Mouse (Mus musculus) frontal cortex, adult (tissue): Measurements from ENCODE around the gene Armh3.
A peak's percentile ranks its signal among the peaks of the same experiment; 100 is the strongest.

ENCODE experiments used
- ATAC-seq: cut with Nextera tagmentation; 2 replicates; pipeline ENCODE4 v1.9.2; 2017; ENCODE audit warnings: mild to moderate bottlenecking, moderate library complexity, mixed read lengths; ENCODE audit not compliant: low TSS enrichment

The Armh3 gene

GRCm38 (mm10) chr19:45789888-45790874 lies 208.1 kb downstream of the Armh3 start:
- no peak for ATAC-seq

- no peak for ATAC-seq
These were observed 208.9 kb downstream of the Armh3 start for GRCm38 (mm10) chr19:45789365-45789764.

- no peak for ATAC-seq
These were observed 210.0 kb downstream of the Armh3 start for GRCm38 (mm10) chr19:45788337-45788736.

- no peak for ATAC-seq
These were observed 210.8 kb downstream of the Armh3 start for GRCm38 (mm10) chr19:45787450-45787849.

GRCm38 (mm10) chr19:45785470-45785869 lies 212.8 kb downstream of the Armh3 start:
- no peak for ATAC-seq

- no peak for ATAC-seq
These were observed 214.2 kb downstream of the Armh3 start for GRCm38 (mm10) chr19:45783933-45784576.

DNA sequence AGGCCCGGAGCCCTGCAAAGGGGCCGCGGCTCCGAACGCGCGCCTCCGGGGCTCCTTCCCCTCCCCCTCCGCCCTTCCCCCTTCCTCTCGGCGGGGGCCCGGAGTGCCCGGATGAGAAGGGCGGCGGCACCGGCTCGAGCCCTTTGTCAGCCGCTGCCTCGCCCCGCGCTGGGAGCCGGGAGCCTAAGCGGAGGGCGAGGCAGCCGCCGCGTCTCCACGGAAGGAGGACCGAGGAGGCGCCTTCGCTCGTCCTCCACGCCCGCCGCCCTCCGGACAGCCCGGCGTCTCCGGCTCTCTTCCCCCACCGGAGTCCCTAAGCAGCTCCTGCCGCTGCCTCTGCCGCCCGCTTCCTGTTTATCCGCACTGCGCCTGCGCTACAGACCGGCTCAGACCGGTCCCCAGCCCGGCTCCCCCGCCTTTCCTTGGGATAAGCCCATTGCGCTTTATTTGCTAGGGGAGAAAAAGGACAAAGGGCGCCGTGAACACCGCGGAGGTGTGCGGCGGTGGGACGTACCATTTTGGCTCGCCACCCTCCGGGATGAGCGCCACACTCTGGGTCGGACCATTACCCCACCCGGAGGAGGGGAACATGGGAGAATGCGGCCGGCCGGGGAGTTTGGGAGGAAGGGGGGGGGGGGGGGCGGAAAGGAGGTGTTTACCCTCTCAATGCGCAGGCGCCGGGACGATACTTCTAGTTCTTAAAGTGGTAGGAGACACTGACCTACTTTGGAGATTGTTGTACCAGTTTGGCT lies 214.9 kb downstream of the Armh3 start, which contains the start of gene Mgea5:
TSS of gene Mgea5 (minus strand) at position 657 of the 752 bp plus-strand sequence.
- peak; percentile 94 for ATAC-seq

GRCm38 (mm10) chr19:45782315-45783001 lies 215.8 kb downstream of the Armh3 start:
- peak; percentile 10; the same call in 1 of the 2 replicates for ATAC-seq

- no peak for ATAC-seq
These were observed 216.6 kb downstream of the Armh3 start for GRCm38 (mm10) chr19:45781676-45782075.

DNA sequence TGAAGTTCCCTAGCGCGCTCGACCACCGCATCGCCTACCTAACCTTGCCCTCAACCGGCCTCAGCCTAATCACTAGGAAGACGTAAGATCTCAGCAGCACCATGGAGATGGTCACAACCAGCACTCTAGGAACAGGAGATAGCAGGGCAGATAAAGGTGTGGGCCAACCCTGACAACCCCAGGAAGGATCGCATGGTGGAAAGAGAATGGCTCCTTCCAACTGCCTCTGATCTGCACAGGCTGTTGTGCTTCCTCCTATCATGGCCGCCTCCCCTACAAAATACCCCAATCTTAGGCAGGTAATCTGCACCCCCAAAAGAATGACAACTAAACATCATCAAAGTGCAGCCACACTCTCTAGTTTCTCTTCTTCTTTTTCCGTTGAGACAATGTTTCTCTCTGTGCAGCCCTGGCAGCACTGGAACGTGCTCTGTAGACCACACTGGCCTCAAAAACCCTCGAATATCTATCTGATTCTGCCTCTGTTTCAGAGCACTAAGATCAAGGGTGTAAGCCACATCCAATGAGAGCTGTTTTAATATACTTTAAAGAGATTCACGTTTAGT lies 217.9 kb downstream of the Armh3 start:
- ATAC-seq = no peak

- ATAC-seq = peak; percentile 97
These were observed 222.8 kb downstream of the Armh3 start for GRCm38 (mm10) chr19:45775486-45775885.

GRCm38 (mm10) chr19:45771501-45771900 lies 226.8 kb downstream of the Armh3 start:
- ATAC-seq = no peak
